Mouse (Mus musculus) embryonic fibroblast, embryonic 13.5 days (primary cell): Measurements from ENCODE around the gene Cdc37.

Experiments
- CTCF ChIP-seq: IDR thresholded peaks from 2 replicates; pipeline ENCODE4 v1.5.1; 2011; ENCODE audit warnings: mild to moderate bottlenecking, control low read depth, low read length, moderate library complexity, borderline replicate concordance; ENCODE audit not compliant: insufficient read depth
- POLR2A ChIP-seq: IDR thresholded peaks from 2 replicates; pipeline ENCODE4 v1.6.1; 2011; ENCODE audit warnings: low read depth, mild to moderate bottlenecking, control low read depth, low read length, moderate library complexity

GRCm38 (mm10) chr9:21163086-21164050 lies 13.6 kb upstream of the Cdc37 start:
- TF ChIP-seq CTCF = no peak
- TF ChIP-seq POLR2A = no peak
